Mouse (Mus musculus): Measurements from ENCODE around the gene Car11. TPM values are rescaled to one million over a fixed set of nuclear protein-coding genes. Genes with fewer than 3 reads are reported as not detected.

The Car11 gene
- polyA plus RNA-seq, 1 experiment from 2014 or later, result 71.4 TPM

- ATAC-seq (ENCODE audit: low FRiP score), result no peak
- Histone ChIP-seq H3K9ac (replicated peaks) (no peak within 1 kb of the TSS; the same call in 1 of the 2 replicates), H3K4me1 (peaks cover 35% of the 10 kb centered on the region), H3K27ac (replicated peaks) (no peak within 1 kb of the TSS), H3K36me3 (peaks cover 55% of the 10 kb centered on the region), H3K4me2 (no peak within 1 kb of the TSS), H3K27me3 (replicated peaks) (no peaks in the 10 kb centered on the region), H3K4me3 (replicated peaks) (no peak within 1 kb of the TSS), H3K9me3 (replicated peaks) (no peaks in the 10 kb centered on the region)
- 82% methylated on average over 14 of the region's 14 CpGs for WGBS
Observed at GRCm38 (mm10) chr7:45720413-45721233, 21.0 kb downstream of the Car11 start, which contains the start of gene Fam83e. TSS of gene Fam83e (plus strand) at chr7:45721212.

DNA sequence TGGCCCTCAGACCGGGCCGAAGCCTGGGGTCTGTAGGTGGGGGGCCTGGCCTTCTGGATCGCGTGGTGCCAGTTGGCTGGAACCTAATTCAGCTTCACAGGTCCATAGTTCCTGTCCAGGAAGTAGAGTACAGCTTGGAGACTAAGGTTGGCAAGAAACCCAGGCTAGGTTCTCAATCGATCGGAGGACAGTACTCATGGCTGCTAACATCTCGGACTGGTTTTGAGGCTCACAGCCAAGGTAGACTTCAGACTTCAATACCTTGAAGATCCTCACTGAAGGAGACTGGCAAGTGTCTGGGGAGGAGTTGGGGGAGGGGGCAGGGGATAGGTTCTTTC lies 21.6 kb downstream of the Car11 start:
- peaks cover 58% of the 10 kb centered on the region for H3K36me3 ChIP-seq

GRCm38 (mm10) chr7:45721642-45722347 lies 22.2 kb downstream of the Car11 start:
- Histone ChIP-seq H3K4me3 (replicated peaks) (no peak overlapping the region), H3K4me1 (peaks cover 23% of the 10 kb centered on the region), H3K4me2 (no peak overlapping the region), H3K27ac (replicated peaks) (no peak overlapping the region), H3K27me3 (replicated peaks) (no peaks in the 10 kb centered on the region), H3K9ac (replicated peaks) (no peak overlapping the region), H3K9me3 (replicated peaks) (no peaks in the 10 kb centered on the region), H3K36me3 (peaks cover 64% of the 10 kb centered on the region)
- no peak for ATAC-seq (ENCODE audit: low FRiP score)
- WGBS, result 57% methylated on average over 13 of the region's 13 CpGs

More for the DNA sequence above, 21.6 kb downstream of the Car11 start:
- H3K4me1 ChIP-seq, result peaks cover 29% of the 10 kb centered on the region
- no peak overlapping the region for H3K4me3 ChIP-seq (replicated peaks)
- ATAC-seq (ENCODE audit: low FRiP score), result no peak
- H3K9me3 ChIP-seq (replicated peaks), result no peaks in the 10 kb centered on the region
- H3K4me2 ChIP-seq, result no peak overlapping the region
- H3K27ac ChIP-seq (replicated peaks), result no peak overlapping the region
- no peaks in the 10 kb centered on the region for H3K27me3 ChIP-seq (replicated peaks)
- H3K9ac ChIP-seq (replicated peaks), result no peak overlapping the region; the same call in 1 of the 2 replicates
- WGBS, result 82% methylated on average over 7 of the region's 7 CpGs

GRCm38 (mm10) chr7:45722348-45722713 lies 22.7 kb downstream of the Car11 start:
- H3K4me3 ChIP-seq (replicated peaks), result no peak overlapping the region
- H3K9ac ChIP-seq (replicated peaks), result no peak overlapping the region
- H3K9me3 ChIP-seq (replicated peaks), result no peaks in the 10 kb centered on the region
- ATAC-seq (ENCODE audit: low FRiP score), result no peak
- H3K4me2 ChIP-seq, result no peak overlapping the region
- WGBS, result 81% methylated on average over 13 of the region's 13 CpGs
- H3K4me1 ChIP-seq, result peaks cover 17% of the 10 kb centered on the region
- no peak overlapping the region for H3K27ac ChIP-seq (replicated peaks)
- no peaks in the 10 kb centered on the region for H3K27me3 ChIP-seq (replicated peaks)
- peaks cover 67% of the 10 kb centered on the region for H3K36me3 ChIP-seq

DNA sequence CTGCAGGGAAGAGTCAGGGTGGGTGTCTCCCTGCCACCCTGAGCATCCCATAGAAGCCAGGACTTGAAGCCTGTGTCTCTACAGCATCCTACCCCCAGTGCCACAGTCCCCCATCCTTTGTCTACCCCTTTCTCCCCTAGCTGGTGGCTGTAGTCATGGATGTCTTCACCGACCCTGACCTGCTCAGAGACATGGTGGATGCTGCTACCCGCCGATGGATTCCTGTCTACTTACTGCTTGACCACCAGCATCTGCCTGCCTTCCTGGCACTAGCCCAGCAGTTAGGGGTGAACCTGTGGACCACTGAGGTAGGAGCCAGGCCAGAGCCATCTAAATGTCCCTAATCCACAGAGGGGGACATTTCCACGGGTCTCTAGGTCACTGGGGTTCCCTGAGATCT lies 23.7 kb downstream of the Car11 start:
- no peaks in the 10 kb centered on the region for H3K9me3 ChIP-seq (replicated peaks)
- WGBS, result 97% methylated on average over 4 of the region's 4 CpGs
- H3K9ac ChIP-seq (replicated peaks), result no peak overlapping the region
- peaks cover 17% of the 10 kb centered on the region for H3K4me1 ChIP-seq
- no peak overlapping the region for H3K27ac ChIP-seq (replicated peaks)
- ATAC-seq (ENCODE audit: low FRiP score), result no peak
- H3K36me3 ChIP-seq, result peaks cover 67% of the 10 kb centered on the region
- no peaks in the 10 kb centered on the region for H3K27me3 ChIP-seq (replicated peaks)
- H3K4me2 ChIP-seq, result no peak overlapping the region
- no peak overlapping the region for H3K4me3 ChIP-seq (replicated peaks)

GRCm38 (mm10) chr7:45723781-45724180 lies 24.1 kb downstream of the Car11 start:
- Histone ChIP-seq H3K4me1 (peaks cover 13% of the 10 kb centered on the region), H3K4me3 (replicated peaks) (no peak overlapping the region), H3K9me3 (replicated peaks) (no peaks in the 10 kb centered on the region), H3K27me3 (replicated peaks) (no peaks in the 10 kb centered on the region), H3K9ac (replicated peaks) (no peak overlapping the region), H3K27ac (replicated peaks) (no peak overlapping the region), H3K36me3 (peaks cover 67% of the 10 kb centered on the region), H3K4me2 (no peak overlapping the region)
- 95% methylated on average over 14 of the region's 14 CpGs for WGBS
- no peak for ATAC-seq (ENCODE audit: low FRiP score)

GRCm38 (mm10) chr7:45725151-45725550 lies 25.5 kb downstream of the Car11 start:
- Histone ChIP-seq H3K9ac (replicated peaks) (no peak overlapping the region), H3K27ac (replicated peaks) (no peak overlapping the region), H3K36me3 (peaks cover 61% of the 10 kb centered on the region), H3K4me2 (no peak overlapping the region), H3K27me3 (replicated peaks) (no peaks in the 10 kb centered on the region), H3K4me1 (no peaks in the 10 kb centered on the region), H3K4me3 (replicated peaks) (no peak overlapping the region), H3K9me3 (replicated peaks) (no peaks in the 10 kb centered on the region)
- WGBS, result 90% methylated on average over 9 of the region's 9 CpGs
- ATAC-seq (ENCODE audit: low FRiP score), result no peak

- WGBS, result 94% methylated on average over 11 of the region's 11 CpGs
- Histone ChIP-seq H3K4me1 (no peaks in the 10 kb centered on the region), H3K27ac (replicated peaks) (no peak within 1 kb of the TSS), H3K9ac (replicated peaks) (no peak within 1 kb of the TSS), H3K4me3 (replicated peaks) (no peak within 1 kb of the TSS), H3K36me3 (peaks cover 56% of the 10 kb centered on the region), H3K4me2 (no peak within 1 kb of the TSS), H3K9me3 (replicated peaks) (no peaks in the 10 kb centered on the region), H3K27me3 (replicated peaks) (no peaks in the 10 kb centered on the region)
- no peak for ATAC-seq (ENCODE audit: low FRiP score)
Observed at GRCm38 (mm10) chr7:45725713-45726112, 26.1 kb downstream of the Car11 start, which contains the start of gene Spaca4. TSS of gene Spaca4 (minus strand) at chr7:45725813.

- 93% methylated on average over 10 of the region's 10 CpGs for WGBS
- Histone ChIP-seq H3K9ac (replicated peaks) (no peak overlapping the region), H3K4me2 (no peak overlapping the region), H3K27ac (replicated peaks) (no peak overlapping the region), H3K4me1 (peaks cover 3% of the 10 kb centered on the region; the same call in 1 of the 2 replicates), H3K4me3 (replicated peaks) (no peak overlapping the region), H3K36me3 (peaks cover 49% of the 10 kb centered on the region), H3K9me3 (replicated peaks) (no peaks in the 10 kb centered on the region), H3K27me3 (replicated peaks) (no peaks in the 10 kb centered on the region)
- ATAC-seq (ENCODE audit: low FRiP score), result no peak
Observed at GRCm38 (mm10) chr7:45726419-45726818, 26.8 kb downstream of the Car11 start.

DNA sequence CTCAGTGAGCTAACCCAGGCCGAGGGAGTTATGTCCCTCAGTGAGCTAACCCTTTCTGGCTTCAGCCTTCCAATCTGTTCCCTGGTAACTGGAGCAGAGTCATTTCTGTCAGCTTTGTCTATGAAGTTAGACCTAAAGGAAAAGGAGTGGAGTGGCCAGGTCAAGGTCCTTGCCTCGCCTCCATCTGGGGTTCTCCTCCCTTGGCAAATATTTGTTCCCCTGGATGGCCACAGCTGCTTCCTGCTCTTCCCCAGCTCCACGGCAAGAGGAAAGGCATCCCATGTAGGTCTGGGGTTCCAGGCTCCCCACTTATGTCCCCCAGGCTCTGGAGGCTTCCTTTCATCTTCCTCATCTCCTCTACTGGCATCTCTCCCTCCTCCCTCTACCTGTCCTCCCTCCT lies 28.0 kb downstream of the Car11 start:
- Histone ChIP-seq H3K36me3 (peaks cover 44% of the 10 kb centered on the region), H3K27me3 (replicated peaks) (no peaks in the 10 kb centered on the region), H3K9ac (replicated peaks) (no peak overlapping the region), H3K4me3 (replicated peaks) (no peak overlapping the region), H3K27ac (replicated peaks) (no peak overlapping the region), H3K9me3 (replicated peaks) (no peaks in the 10 kb centered on the region), H3K4me1 (peaks cover 3% of the 10 kb centered on the region; the same call in 1 of the 2 replicates), H3K4me2 (no peak overlapping the region)
- 85% methylated on average over 3 of the region's 3 CpGs for WGBS
- ATAC-seq (ENCODE audit: low FRiP score), result no peak

GRCm38 (mm10) chr7:45730727-45731431 lies 31.2 kb downstream of the Car11 start:
- WGBS, result 16% methylated on average over 16 of the region's 16 CpGs
- Histone ChIP-seq H3K9me3 (replicated peaks) (no peaks in the 10 kb centered on the region), H3K36me3 (peaks cover 13% of the 10 kb centered on the region), H3K4me1 (peaks cover 3% of the 10 kb centered on the region; the same call in 1 of the 2 replicates), H3K4me3 (replicated peaks) (no peak overlapping the region), H3K27me3 (replicated peaks) (no peaks in the 10 kb centered on the region), H3K27ac (replicated peaks) (no peak overlapping the region), H3K4me2 (no peak overlapping the region), H3K9ac (replicated peaks) (no peak overlapping the region)
- no peak for ATAC-seq (ENCODE audit: low FRiP score)

Data from neural tube, embryonic 15.5 days (tissue).